Mouse (Mus musculus) thymus, adult 18-20 months (tissue): ENCODE data around the gene Prelp.

Experiments
- DNase-seq, 2 experiments: peaks; one replicate each; pipeline ENCODE4 v3.0.0; 2022; ENCODE audit warnings: mixed read lengths in 2 of 2

Gene Prelp

DNA sequence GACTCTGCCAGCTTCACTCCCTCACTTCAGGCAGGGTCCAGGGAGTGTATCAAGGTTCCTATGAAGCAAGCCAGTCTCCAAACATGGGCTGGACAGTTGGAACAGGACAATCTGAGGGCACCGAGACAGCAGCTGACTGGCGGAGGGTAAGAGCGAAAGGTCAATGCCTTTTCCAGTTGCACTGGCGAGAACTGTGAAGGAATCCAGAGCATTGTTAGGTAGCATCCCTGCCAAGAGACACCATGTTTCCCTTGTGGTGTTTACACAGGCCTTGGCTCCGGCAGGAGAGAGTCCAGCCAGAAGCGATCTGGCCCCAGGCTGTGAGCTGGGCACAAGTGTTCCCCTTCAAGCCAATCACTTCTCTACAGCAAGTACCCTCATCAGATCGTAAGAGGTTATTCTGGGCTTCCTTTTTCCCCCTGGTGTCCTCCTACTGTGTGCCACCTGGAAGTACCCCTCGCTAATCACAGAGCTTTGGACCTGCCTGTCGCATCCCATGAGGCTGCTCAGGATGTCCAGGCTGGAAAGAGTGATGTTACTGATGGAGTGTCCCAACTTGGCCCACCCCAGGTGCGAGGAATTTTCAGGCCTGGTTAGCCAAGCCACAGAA is 13.2 kb upstream of the Prelp start:
- no peak for DNase-seq

DNA sequence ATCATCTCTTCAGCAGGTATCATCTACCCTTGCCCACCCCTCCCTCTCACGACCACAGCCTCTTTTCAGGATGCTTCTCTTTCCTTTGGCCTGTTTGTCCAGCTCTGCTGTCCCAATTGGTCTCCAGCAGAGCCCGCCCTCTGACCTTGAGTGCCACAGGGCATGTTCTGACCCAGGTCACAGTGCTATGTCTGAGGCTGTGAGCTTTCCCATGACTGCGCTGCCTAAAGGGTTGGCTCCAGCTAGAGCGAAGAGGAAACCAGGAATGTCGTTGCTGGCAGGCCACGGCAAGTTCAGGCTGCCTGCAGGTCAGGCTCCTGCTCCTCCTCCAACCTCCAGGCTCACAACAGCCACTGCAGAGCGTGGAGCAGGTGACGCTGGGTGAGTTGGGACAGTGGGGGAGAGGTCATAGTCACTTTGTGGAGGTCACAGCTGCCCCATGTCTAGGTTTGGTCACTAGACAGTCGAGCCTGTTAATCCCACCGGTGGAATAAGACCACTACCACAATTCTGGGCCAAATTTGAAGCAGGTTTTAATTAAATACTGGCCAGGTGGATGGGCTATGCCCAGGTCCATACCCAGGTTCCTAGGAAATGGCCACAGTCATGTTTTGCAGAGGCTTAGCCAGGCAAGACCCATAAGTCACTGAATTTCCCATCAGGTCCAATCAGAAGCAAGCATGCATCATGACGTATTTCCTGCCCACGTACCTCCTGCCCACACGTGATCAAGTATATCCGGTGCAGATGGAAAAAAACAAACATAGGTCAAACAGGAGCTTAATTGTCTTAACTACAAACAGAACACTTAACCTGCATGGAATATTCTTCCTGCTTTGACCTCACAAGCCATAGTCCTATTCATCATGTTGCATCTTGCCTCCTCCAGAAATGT is 12.3 kb upstream of the Prelp start:
- no peak for DNase-seq

DNA sequence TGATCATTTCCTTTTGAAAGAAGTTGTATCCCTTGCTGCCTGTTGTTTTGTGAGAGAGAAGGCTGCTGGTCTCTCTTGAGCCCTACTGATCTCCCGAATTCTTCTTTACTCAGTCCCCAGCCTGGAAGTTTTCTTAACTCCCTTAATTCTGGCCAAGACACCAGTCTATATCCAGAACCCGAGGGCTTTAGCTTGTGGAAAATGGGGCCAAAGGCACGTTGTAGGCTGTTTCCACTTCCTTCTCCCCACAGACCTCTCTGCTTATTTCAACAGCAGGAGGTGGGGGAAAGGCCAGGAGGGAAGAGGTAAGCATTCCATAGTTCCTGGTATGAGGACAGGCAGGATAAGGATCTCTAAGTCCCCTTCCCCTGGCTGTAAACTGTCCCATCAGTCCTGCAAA is 8.8 kb upstream of the Prelp start:
- no peak for DNase-seq

GRCm38 (mm10) chr1:133925223-133925622 is 4.0 kb upstream of the Prelp start:
- no peak for DNase-seq

- DNase-seq: no peak
Observed at GRCm38 (mm10) chr1:133924141-133924875, 3.1 kb upstream of the Prelp start.

DNA sequence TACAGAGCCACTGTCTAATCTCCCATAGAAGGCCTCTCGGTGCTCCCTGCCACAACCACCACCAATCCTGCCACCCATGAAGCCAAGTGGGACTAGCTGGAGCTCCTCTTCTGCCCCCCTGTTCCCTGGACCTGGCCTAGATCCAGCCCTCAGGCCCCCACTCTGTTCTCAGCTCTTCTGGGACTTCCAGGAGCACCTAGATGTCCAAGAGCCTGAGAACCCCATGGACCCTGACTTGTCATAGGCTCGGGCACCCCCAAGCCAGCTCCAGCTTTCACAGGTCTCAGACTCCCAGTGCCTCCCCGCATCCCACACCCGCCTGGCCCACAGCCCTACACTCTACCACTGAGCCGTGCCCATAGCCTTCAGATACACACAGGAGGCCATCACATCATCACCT is 1.9 kb upstream of the Prelp start:
- no peak for DNase-seq

GRCm38 (mm10) chr1:133920876-133921275 is 338 bp downstream of the Prelp start:
- DNase-seq: no peak

- DNase-seq: no peak
Observed at GRCm38 (mm10) chr1:133920401-133920800, 813 bp downstream of the Prelp start.

GRCm38 (mm10) chr1:133918088-133918470 is 3.1 kb downstream of the Prelp start:
- DNase-seq: no peak

DNA sequence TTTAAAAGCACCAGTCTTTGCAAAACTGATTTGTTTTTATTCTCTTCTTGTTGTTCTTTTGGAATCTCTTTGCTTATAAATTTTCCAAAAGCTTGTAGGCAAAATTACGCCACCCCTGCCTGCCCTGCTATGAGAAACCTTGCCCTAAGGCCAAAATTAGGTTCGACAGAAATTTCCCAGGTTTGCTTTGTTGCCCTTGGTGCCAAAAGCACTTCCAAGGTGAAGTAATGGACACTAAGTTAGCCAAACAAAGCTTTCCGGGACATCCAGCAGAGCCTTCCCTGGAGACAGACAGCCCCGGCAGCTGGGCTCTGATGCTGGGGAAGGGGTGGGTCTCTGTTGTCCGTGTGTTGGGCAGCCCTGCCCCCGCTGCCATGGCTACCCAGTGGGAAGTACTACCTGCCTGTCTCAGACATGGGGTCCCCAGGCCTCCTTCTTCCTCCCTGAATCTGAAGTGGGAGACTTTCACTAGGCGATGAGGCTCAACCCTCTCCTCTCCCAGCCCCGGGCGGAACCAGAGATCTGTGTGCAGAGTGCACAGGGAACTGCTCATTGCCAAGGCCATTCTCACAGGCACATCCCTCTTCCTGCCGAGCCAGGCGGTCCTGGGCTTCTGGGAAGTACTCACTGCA is 3.6 kb downstream of the Prelp start:
- DNase-seq: no peak

DNA sequence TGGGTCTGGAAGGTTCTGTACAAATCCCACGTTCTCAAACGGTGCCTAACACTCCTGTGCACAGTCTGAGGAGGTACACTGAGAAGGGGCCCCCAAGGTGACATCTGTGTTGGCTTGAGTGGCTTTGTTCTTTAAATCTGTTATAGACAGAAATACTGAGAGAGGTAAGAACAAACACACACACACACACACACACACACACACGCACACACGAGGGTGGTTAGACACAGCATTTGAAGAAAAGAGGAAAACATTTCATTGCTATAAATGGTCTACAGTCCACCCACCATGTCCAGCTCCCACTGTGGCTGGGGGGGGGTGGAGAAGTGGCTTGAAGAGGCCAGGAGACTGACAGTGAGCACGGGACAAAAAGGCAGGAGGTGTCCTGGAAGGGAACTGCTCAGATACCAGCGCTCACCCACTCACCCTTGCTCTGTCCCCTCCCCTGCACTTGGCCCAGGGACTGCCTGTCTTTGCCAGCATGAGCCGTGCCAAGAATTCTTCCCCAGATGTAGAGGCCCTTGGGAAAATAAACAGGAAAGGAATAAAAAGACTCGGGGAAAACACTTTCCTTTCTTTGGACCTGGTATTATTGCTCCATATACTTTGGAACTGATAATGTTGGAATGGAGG is 5.4 kb downstream of the Prelp start:
- no peak for DNase-seq

DNA sequence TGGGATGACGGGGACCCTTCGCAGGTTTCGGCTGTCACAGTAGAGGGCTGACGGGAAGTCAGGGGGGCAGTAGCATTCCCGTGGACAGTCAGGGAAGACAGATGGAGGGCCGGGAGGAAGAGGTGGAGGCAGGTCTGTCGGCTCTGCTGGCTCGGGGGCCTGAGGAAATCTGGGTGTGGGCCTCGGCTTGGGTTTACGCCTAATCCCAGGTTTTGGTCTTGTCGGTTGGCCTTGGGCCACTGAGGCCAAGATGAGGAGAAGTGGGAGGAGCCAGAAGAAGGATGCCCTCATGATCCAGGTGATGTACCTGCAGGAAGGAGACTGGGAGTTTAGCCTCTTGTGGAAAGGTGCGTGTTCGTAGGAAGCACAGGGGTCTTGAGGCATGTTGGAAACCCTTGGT is 6.1 kb downstream of the Prelp start:
- no peak for DNase-seq

DNA sequence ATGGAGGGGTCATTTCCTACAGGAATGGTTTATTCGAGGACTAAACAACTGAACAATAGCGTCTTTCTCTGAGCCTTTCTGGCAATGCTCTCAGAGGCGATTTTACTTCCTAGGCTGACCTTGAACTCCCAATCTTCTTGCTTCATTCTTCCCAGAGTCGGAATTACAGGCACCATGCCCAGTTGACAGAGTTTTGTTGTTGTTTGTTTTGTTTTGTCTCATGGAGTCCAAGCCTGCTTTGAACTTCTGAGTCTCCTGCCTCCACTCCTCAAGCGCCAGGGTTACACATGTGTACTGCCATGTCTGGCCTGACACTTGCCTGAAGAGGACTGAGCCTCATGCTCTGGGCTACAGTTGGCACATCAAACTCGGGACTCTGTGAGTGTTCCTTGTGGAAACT is 8.2 kb downstream of the Prelp start:
- no peak for DNase-seq

DNA sequence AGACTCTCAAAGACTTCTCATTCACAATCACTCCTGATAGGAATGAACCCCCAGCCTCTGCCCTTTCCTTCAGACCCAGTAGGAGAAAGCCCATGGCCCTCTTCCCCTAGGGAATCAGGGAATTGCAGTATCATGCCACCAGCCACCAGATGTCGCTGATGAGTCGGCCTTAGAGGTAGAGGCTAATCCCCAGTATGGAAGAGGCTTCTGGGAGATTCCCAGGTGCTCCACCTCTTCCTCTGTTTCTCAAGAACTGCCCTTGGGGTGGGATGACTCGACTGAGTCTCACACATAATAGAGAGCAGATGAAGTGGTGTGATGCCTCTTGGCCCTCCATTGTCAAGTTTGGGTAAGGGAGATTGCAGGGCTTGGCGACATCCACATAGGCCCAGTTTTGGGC is 9.8 kb downstream of the Prelp start:
- no peak for DNase-seq

DNA sequence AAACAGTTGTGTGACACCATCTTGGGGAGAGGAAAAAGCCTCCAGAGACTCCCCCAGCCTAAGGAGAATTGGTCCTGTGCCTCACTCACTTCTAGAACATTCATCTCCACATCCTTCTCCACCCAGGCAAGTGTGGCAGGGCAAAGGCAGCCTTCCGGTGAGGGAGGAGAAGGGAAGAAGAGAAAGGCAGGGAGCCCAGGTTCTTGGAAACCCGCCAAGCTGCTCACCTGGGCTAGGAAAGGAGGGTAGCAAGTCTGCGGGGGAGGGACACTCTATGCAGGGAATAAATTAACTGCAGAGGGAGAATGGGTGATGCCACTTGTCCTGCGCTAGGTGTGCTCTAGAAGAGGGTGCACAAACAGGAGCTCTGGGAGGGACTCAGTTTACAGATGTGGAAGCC is 10.2 kb downstream of the Prelp start:
- no peak for DNase-seq

DNA sequence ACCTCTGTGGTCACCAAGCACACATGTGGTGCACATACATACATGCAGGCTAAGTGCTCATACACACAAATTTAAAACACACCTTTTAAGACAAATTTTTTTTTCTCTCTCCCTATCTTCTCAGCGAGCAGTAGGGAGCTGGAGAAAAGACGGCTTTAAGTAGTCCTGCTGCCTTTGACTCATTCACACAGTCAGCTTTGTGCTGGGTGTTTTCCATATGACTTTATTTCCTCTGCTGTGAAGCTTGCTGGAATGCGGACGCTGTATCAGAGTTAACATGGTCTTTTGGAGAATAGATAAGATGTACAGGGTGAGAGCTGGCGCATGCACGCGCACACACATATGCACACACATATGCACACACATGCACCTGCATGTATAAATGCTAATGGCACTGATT is 11.1 kb downstream of the Prelp start:
- DNase-seq: no peak

DNA sequence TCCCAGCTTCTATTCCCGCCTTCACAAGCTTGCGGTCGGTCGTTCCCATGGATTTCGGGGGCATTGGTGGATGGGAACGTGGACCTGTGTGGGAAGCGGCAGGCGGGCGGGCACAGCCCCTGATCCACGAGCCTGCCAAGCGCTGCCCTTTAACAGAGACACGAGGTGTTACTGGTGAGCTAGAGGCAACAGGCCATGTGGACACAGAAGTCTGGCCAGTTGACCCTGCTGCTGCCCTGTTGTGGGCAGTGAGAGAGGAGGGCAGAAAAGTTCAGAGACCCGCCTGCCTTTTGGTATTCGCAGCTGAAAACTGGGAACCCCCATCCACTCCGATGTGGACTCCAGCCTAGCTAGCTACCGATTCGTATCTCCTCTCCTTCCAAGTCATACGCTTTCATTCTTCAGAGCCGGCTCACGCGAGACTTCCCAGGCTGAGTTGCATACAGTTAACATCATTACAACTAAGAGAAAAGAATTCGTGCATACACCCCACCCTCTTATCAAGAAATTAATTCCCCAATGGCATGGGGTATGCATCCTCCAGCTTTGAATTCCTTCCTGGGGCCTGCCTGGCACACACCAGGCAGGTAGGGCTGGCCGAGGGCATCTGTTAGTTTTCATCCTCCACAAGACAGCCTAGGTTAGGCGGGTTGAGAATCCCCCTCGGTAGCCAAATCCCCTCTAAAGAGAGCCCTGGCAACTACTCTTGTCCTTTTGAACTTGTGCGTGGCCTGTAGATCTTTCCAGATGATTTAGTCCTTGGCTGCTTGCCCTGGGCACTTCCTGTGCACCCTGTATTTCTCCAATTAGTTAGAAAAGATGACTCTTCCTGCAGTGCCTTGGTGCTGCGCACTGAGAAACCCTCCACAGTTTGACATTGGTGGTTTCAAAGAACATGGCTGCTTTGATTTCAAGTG is 12.3 kb downstream of the Prelp start:
- DNase-seq: no peak

DNA sequence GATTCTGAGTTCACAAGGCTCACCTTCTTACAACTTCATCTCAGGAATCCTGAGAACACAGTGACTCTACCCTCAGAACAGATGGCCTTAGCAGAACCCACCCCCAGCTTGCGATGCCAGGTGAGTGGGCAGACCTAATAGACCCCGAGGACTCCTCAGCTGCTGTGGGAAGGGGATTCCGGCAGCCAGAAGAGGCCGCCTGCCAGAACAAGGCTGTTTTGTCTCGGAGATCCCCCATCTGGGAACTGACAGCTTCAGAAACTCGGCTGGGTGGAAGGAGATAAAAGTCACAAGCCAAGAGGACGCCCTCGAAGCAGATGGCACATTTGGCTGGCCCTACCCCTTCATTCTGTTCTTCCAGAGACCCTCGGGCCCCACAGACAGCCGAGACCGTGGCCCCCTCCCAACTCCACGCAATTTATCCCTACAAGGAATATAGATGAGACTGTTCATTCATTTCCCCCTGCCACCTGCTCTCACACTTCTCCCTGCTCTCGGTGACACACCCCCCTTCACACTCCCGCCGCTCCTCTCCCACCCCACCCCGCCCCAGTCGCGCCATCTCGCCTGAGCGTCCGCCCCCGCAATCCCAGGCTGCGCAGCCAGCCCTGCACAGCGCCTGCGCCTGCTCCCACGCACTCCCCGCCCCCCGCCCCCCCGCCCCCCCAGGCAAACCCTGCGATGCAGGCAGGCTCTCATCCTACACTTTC is 13.1 kb downstream of the Prelp start, which contains the start of gene Optc:
Gene Optc (minus strand): TSS at position 51 of the 710 bp plus-strand sequence.
- no peak for DNase-seq

GRCm38 (mm10) chr1:133906420-133906819 is 14.8 kb downstream of the Prelp start:
- DNase-seq: no peak

DNA sequence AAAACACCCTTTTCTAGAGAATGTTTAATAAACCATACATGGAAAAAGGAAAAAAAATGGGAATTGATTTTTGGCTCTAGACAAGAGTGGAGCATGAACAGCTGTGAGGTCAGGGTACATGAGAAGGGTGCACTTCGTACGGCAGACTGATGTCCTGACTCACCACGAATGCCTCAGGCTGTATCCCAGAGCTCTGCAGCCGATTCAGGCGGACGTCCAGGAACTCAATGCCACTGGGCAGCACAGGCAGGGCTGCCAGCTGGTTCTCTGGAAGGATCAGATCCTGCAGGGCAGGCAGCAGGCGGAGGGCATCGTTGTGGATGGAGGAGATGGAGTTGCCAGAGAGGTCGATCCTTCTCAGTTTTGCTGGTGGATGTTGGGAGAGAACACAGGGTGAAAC is 20.4 kb downstream of the Prelp start:
- DNase-seq: no peak

- no peak for DNase-seq
Observed at GRCm38 (mm10) chr1:133899043-133899542, 22.1 kb downstream of the Prelp start.
